Mouse (Mus musculus): ENCODE results near the gene Defb38. TPM values are rescaled to one million over a fixed set of nuclear protein-coding genes. Genes with fewer than 3 reads are reported as not detected.

Gene Defb38
- total RNA-seq (2022) = not detected

GRCm38 (mm10) chr8:19026466-19026865 is at the start of gene Defb38:
Gene Defb38 (minus strand): TSS chr8:19026566.
- DNase-seq (ENCODE audit: low spot score in 2 of 2) = no peak

DNA sequence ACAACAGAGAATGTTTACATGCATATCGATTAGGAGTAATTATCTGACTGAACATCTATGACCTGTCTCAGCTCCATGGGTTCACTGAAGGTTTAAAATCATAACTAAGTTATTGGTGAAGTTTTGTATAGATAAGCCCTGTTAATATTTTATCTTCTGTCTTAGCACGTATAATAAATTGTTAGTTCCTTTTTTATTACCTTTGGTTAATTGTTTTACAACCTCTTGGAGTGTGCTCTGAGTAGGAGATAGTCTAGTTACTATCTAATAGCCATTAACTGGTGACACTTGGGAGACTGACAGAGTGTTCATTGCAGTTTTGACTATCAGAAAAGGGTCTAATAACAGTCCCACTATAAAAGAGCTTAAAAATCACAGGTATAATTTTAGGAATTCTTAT is 39.6 kb upstream of the Defb38 start:
- DNase-seq (ENCODE audit: low spot score in 2 of 2) = no peak

GRCm38 (mm10) chr8:19064710-19065109 is 38.3 kb upstream of the Defb38 start, which contains the start of gene Defb39:
Gene Defb39 (minus strand): TSS chr8:19064810.
- no peak for DNase-seq (ENCODE audit: low spot score in 2 of 2)

DNA sequence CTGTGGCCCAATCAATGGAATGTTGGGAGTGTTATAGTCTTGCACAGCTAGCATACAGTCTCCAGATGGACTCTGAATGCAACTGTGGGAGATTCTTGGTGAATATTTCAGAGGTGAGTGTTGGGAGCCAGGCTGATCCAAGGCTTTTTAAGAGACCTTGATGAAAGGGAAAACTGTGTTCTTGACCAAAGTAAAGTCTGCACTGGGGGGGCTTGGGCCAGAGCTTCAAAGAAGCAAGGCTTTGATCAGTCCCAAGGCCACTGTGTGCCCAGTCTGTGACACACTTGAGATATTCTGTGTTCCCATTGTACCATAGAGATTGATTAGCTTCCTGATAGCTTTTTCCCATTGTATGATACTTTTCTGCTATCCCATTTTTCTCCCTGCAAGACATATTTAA is 36.5 kb upstream of the Defb38 start:
- DNase-seq (ENCODE audit: low spot score in 2 of 2) = no peak

DNA sequence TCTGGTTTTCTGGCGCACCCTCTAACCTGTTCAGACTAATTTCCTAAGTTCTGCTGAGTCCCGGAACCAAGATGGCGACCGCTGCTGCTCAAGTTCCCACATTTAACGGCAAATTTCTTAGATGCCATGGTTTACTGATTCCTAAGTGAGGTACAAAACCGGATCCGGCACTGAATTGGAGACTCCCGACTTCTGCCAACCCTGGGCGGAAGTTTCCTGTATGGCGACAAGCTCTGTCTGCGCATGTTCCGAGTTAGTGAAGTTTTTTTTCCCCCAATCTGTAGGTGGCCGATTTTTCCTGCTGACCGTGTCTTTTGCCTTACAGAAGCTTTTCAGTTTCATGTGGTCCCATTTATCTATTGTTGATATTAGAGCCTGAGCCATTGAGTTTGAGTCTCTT is 18.9 kb upstream of the Defb38 start:
- DNase-seq (ENCODE audit: low spot score in 2 of 2) = no peak

Other genes with a start within 250 kb of the Defb38 start
- gene Defb40, start 48.3 kb downstream of the Defb38 start, total RNA-seq (2022) = not detected
- not detected for gene Defb37, start 35.5 kb downstream of the Defb38 start, total RNA-seq (2022)
- gene Defb39, start 38.2 kb upstream of the Defb38 start, total RNA-seq (2022) = not detected
- gene Defb12, start 88.3 kb upstream of the Defb38 start, total RNA-seq (2022) = not detected
- not detected for gene Defb34, start 97.2 kb upstream of the Defb38 start, total RNA-seq (2022)
- gene Gm45826, start 114.2 kb upstream of the Defb38 start, total RNA-seq (2022) = not detected
- gene Defb14, start 167.8 kb upstream of the Defb38 start, total RNA-seq (2022) = not detected
- gene Defb4, start 172.1 kb upstream of the Defb38 start, total RNA-seq (2022) = not detected
- not detected for gene Defb6, start 198.9 kb upstream of the Defb38 start, total RNA-seq (2022)
- gene Defb46, start 213.3 kb upstream of the Defb38 start, total RNA-seq (2022) = not detected
- not detected for gene Defb5, start 221.0 kb upstream of the Defb38 start, total RNA-seq (2022)

All from layer of hippocampus, adult 8-10 months (tissue).